Mouse (Mus musculus): ENCODE data around the gene Kctd11.

Kctd11 gene

GRCm38 (mm10) chr11:69912716-69913530 lies 31.7 kb upstream of the Kctd11 start:
- DNase-seq (ENCODE audit: low spot score in 2 of 2) = no peak

GRCm38 (mm10) chr11:69911701-69912100 lies 30.5 kb upstream of the Kctd11 start:
- no peak for DNase-seq (ENCODE audit: low spot score in 2 of 2)

GRCm38 (mm10) chr11:69910781-69911560 lies 29.8 kb upstream of the Kctd11 start:
- no peak for DNase-seq (ENCODE audit: low spot score in 2 of 2)

- no peak for DNase-seq (ENCODE audit: low spot score in 2 of 2)
These were observed 29.0 kb upstream of the Kctd11 start for GRCm38 (mm10) chr11:69910177-69910576.

GRCm38 (mm10) chr11:69909174-69909573 lies 28.0 kb upstream of the Kctd11 start:
- no peak for DNase-seq (ENCODE audit: low spot score in 2 of 2)

- no peak for DNase-seq (ENCODE audit: low spot score in 2 of 2)
These were observed 27.4 kb upstream of the Kctd11 start for GRCm38 (mm10) chr11:69908645-69909044.

- DNase-seq (ENCODE audit: low spot score in 2 of 2) = no peak
These were observed 23.1 kb upstream of the Kctd11 start for GRCm38 (mm10) chr11:69904311-69904710.

GRCm38 (mm10) chr11:69902972-69903371 lies 21.8 kb upstream of the Kctd11 start:
- DNase-seq (ENCODE audit: low spot score in 2 of 2) = no peak

- no peak for DNase-seq (ENCODE audit: low spot score in 2 of 2)
These were observed 20.8 kb upstream of the Kctd11 start for GRCm38 (mm10) chr11:69901993-69902392.

- peak; percentile 98 for DNase-seq (ENCODE audit: low spot score in 2 of 2)
These were observed 20.2 kb upstream of the Kctd11 start for GRCm38 (mm10) chr11:69901406-69901846.

GRCm38 (mm10) chr11:69900471-69901405 lies 19.5 kb upstream of the Kctd11 start, which contains the start of the genes 2810408A11Rik and Neurl4:
2810408A11Rik (minus strand) TSS chr11:69900987.
Neurl4 (plus strand) TSS chr11:69901072.
- DNase-seq (ENCODE audit: low spot score in 2 of 2) = peak; percentile 82 to 87

GRCm38 (mm10) chr11:69899870-69900269 lies 18.7 kb upstream of the Kctd11 start:
- DNase-seq (ENCODE audit: low spot score in 2 of 2) = no peak

- no peak for DNase-seq (ENCODE audit: low spot score in 2 of 2)
These were observed 14.1 kb upstream of the Kctd11 start, which contains the start of gene Acap1 for GRCm38 (mm10) chr11:69895291-69895690. Acap1 (minus strand) TSS chr11:69895539.

- DNase-seq (ENCODE audit: low spot score in 2 of 2) = no peak
These were observed 13.5 kb upstream of the Kctd11 start for GRCm38 (mm10) chr11:69894671-69895070.

GRCm38 (mm10) chr11:69891482-69891881 lies 10.3 kb upstream of the Kctd11 start:
- DNase-seq (ENCODE audit: low spot score in 2 of 2) = no peak

- no peak for DNase-seq (ENCODE audit: low spot score in 2 of 2)
These were observed 5.9 kb upstream of the Kctd11 start for GRCm38 (mm10) chr11:69886907-69887635.

- DNase-seq (ENCODE audit: low spot score in 2 of 2) = no peak
These were observed 3.5 kb upstream of the Kctd11 start for GRCm38 (mm10) chr11:69884663-69885062.

GRCm38 (mm10) chr11:69884240-69884639 lies 3.0 kb upstream of the Kctd11 start:
- DNase-seq (ENCODE audit: low spot score in 2 of 2) = no peak

GRCm38 (mm10) chr11:69883527-69884151 lies 2.4 kb upstream of the Kctd11 start:
- DNase-seq (ENCODE audit: low spot score in 2 of 2) = no peak

GRCm38 (mm10) chr11:69883066-69883465 lies 1.9 kb upstream of the Kctd11 start:
- DNase-seq (ENCODE audit: low spot score in 2 of 2) = no peak

Data from right cerebral cortex, postnatal 36 days (tissue).